ENCODE assay signal across 12 mouse cellular contexts in the genomic region with DNA sequence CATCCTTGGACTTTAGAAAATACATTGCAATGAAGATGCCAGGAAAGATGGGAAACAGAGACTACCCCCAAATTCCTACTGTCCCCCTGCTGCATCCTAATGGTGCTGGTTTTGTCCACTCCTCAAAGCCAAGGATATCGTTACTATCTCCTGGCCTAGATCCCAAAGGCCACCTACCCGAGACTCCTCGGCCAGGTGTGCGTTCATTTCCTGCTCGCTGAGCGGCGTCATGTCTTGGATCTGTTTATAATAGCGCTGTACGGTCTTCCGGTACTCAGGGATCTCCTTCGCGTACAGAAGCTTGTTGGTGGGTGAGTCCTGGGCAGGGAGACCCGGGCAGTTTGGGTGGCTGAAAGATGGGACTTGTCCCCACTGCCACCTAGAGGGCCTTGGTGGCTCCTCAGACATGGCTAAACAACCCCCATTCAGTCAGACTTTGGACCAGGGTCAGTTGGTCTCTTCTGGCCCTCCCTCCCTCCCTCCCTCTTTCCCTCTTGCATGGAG. TPM values are rescaled to one million over a fixed set of nuclear protein-coding genes. Genes with fewer than 3 reads are reported as not detected.
DNase-seq lines count a peak whose midpoint lies in the region; ATAC-seq and TF ChIP-seq lines count a peak whose summit lies in the region.
"Had no signal": no experiment of that assay in that cellular context is flagged by ENCODE, and none has a peak within 500 bp of the region (broad histone marks: within the 10 kb centered on the region; RNA-seq: fewer than 3 reads in every experiment).

No protein-coding gene starts in this region.

- H3K4me2 ChIP-seq in heart, embryonic 15.5 days = no peak overlapping the region
- peak overlapping the region; percentile 22; the same call in 1 of the 2 replicates for H3K4me2 ChIP-seq in lung, embryonic 15.5 days
- no peak overlapping the region for H3K4me2 ChIP-seq in forebrain, embryonic 13.5 days
- H3K4me2 ChIP-seq: liver, embryonic 12.5 days; midbrain, embryonic 12.5 days had no signal

- H3K4me1 ChIP-seq in heart, embryonic 15.5 days (replicated peaks) = peaks cover 59% of the 10 kb centered on the region
- H3K4me1 ChIP-seq in lung, embryonic 15.5 days = peaks cover 63% of the 10 kb centered on the region
- peaks cover 26% of the 10 kb centered on the region for H3K4me1 ChIP-seq in forebrain, embryonic 13.5 days
- H3K4me1 ChIP-seq in small intestine, adult 2 months (ENCODE audit: control insufficient read depth, insufficient read depth, insufficient read length, low read length) = peaks cover 16% of the 10 kb centered on the region

- no peak for DNase-seq in heart, postnatal 4 days
- DNase-seq in lung, postnatal 10 days = no peak
- DNase-seq in ovary, postnatal 14 days (ENCODE audit: low spot score) = no peak
- no peak for DNase-seq in layer of hippocampus, postnatal 14 days (ENCODE audit: low spot score in 2 of 2)
- DNase-seq: layer of hippocampus, postnatal 36 days had no signal

- ATAC-seq in heart, embryonic 15.5 days (replicated peaks; ENCODE audit: insufficient number of reproducible peaks, insufficient read depth, low FRiP score, low read depth) = no peak
- ATAC-seq in lung, embryonic 15.5 days (ENCODE audit: borderline replicate concordance, extremely low read depth, low FRiP score, low TSS enrichment) = no peak
- 0 out of 2 replicates have a peak, but pooled peaks have one; percentile 1 for ATAC-seq in forebrain, embryonic 13.5 days
- ATAC-seq: liver, embryonic 12.5 days had no signal

- no peak overlapping the region for H3K9ac ChIP-seq in heart, embryonic 15.5 days
- H3K9ac ChIP-seq in lung, embryonic 15.5 days = no peak overlapping the region
- no peak overlapping the region for H3K9ac ChIP-seq in forebrain, embryonic 13.5 days
- H3K9ac ChIP-seq: liver, embryonic 12.5 days; midbrain, embryonic 12.5 days had no signal

- H3K27ac ChIP-seq in heart, embryonic 15.5 days = peak overlapping the region; percentile 81
- peak overlapping the region; percentile 91 for H3K27ac ChIP-seq in lung, embryonic 15.5 days
- peak overlapping the region; percentile 78 for H3K27ac ChIP-seq in forebrain, embryonic 13.5 days
- H3K27ac ChIP-seq in small intestine, adult 2 months (ENCODE audit: insufficient read depth, low read depth, low read length) = no peak overlapping the region
- H3K27ac ChIP-seq: liver, embryonic 12.5 days; midbrain, embryonic 12.5 days had no signal

- 80% methylated on average over 13 of the region's 13 CpGs for WGBS in heart, embryonic 15.5 days
- 36% methylated on average over 13 of the region's 13 CpGs for WGBS in lung, embryonic 15.5 days
- WGBS in forebrain, embryonic 13.5 days = 87% methylated on average over 13 of the region's 13 CpGs
- 22% methylated on average over 13 of the region's 13 CpGs for WGBS in small intestine, adult 2 months

- no peaks in the 10 kb centered on the region; the same call in 1 of the 2 replicates for H3K36me3 ChIP-seq in heart, embryonic 15.5 days
- peaks cover 40% of the 10 kb centered on the region for H3K36me3 ChIP-seq in lung, embryonic 15.5 days
- no peaks in the 10 kb centered on the region for H3K36me3 ChIP-seq in forebrain, embryonic 13.5 days (ENCODE audit: poor library complexity, severe bottlenecking)
- H3K36me3 ChIP-seq in small intestine, adult 2 months (ENCODE audit: control insufficient read depth, insufficient read depth, low read length) = no peaks in the 10 kb centered on the region
- H3K36me3 ChIP-seq: midbrain, embryonic 12.5 days had no signal

- H3K4me3 ChIP-seq in heart, embryonic 15.5 days = no peak overlapping the region
- no peak overlapping the region for H3K4me3 ChIP-seq in lung, embryonic 15.5 days
- H3K4me3 ChIP-seq in forebrain, embryonic 13.5 days = no peak overlapping the region
- peak overlapping the region; percentile 25 for H3K4me3 ChIP-seq in small intestine, adult 2 months (ENCODE audit: low read depth, low read length)
- H3K4me3 ChIP-seq: liver, embryonic 12.5 days; midbrain, embryonic 12.5 days had no signal

- no peaks in the 10 kb centered on the region for H3K27me3 ChIP-seq in heart, embryonic 15.5 days
- H3K27me3 ChIP-seq in lung, embryonic 15.5 days = no peaks in the 10 kb centered on the region
- no peaks in the 10 kb centered on the region for H3K27me3 ChIP-seq in forebrain, embryonic 13.5 days
- H3K27me3 ChIP-seq in small intestine, adult 2 months (ENCODE audit: control insufficient read depth, insufficient read depth, low read length) = no peaks in the 10 kb centered on the region
- H3K27me3 ChIP-seq: liver, embryonic 12.5 days; midbrain, embryonic 12.5 days had no signal

- TF ChIP-seq CTCF in small intestine, adult 2 months (IDR thresholded peaks at IDR 0.05; ENCODE audit: extremely low read depth, insufficient read length, insufficient replicate concordance, low read depth, low read length) = no peak

- TF ChIP-seq POLR2A in small intestine, adult 2 months (IDR thresholded peaks at IDR 0.05; ENCODE audit: low read depth, low read length) = no peak

- no peaks in the 10 kb centered on the region for H3K9me3 ChIP-seq in heart, embryonic 15.5 days (replicated peaks)
- no peaks in the 10 kb centered on the region for H3K9me3 ChIP-seq in lung, embryonic 15.5 days
- H3K9me3 ChIP-seq in forebrain, embryonic 13.5 days (replicated peaks) = no peaks in the 10 kb centered on the region
- H3K9me3 ChIP-seq: liver, embryonic 12.5 days; midbrain, embryonic 12.5 days had no signal

RNA-seq across cellular contexts. Expression of gene H1foo, which starts 11.7 kb away (rescaled TPM):
- polyA plus RNA-seq in heart, embryonic 15.5 days (2015; fragmentation: Nextera tagmentation; extraction: Ambion mirVana) = not detected in 2 replicates
- total RNA-seq in heart, postnatal 4 days (2021) = not detected
- not detected in 2 replicates for polyA plus RNA-seq in lung, embryonic 15.5 days (2015; fragmentation: Nextera tagmentation; extraction: Ambion mirVana)
- not detected in 2 replicates for polyA plus RNA-seq in forebrain, embryonic 13.5 days (2015; fragmentation: Nextera tagmentation; extraction: Ambion mirVana)
- not detected in 2 replicates for polyA plus RNA-seq in small intestine, adult 2 months (2012; rRNA removed)
- total RNA-seq in layer of hippocampus, postnatal 14 days (2021) = not detected
- total RNA-seq: layer of hippocampus, postnatal 36 days had no signal
- polyA plus RNA-seq: liver, embryonic 12.5 days; midbrain, embryonic 12.5 days; urinary bladder, adult 2 months had no signal

RNA-seq across cellular contexts. Expression of gene Rho, which starts 24.9 kb away (rescaled TPM):
- polyA plus RNA-seq in heart, embryonic 15.5 days (2015; fragmentation: Nextera tagmentation; extraction: Ambion mirVana) = not detected in 2 replicates
- total RNA-seq in heart, postnatal 4 days (2021) = under 1 TPM; 0.24 to 0.34 TPM
- polyA plus RNA-seq in lung, embryonic 15.5 days (2015; fragmentation: Nextera tagmentation; extraction: Ambion mirVana) = 0.20 and 0.35 TPM in 2 replicates
- 0.10 and 0.17 TPM in 2 replicates for polyA plus RNA-seq in forebrain, embryonic 13.5 days (2015; fragmentation: Nextera tagmentation; extraction: Ambion mirVana)
- 0.27 and 0.35 TPM in 2 replicates for polyA plus RNA-seq in small intestine, adult 2 months (2012; rRNA removed)
- total RNA-seq in layer of hippocampus, postnatal 14 days (2021) = under 1 TPM; 0.41 to 0.48 TPM
- polyA plus RNA-seq: liver, embryonic 12.5 days; midbrain, embryonic 12.5 days had no signal

RNA-seq across cellular contexts. Expression of gene Plxnd1, which starts 38.3 kb away (rescaled TPM):
- 38.6 and 53.4 TPM in 2 replicates for polyA plus RNA-seq in heart, embryonic 15.5 days (2015; fragmentation: Nextera tagmentation; extraction: Ambion mirVana)
- total RNA-seq in heart, postnatal 4 days (2021) = 100 to 1,000 TPM; 191 to 208 TPM
- 49.2 and 53.5 TPM in 2 replicates for polyA plus RNA-seq in lung, embryonic 15.5 days (2015; fragmentation: Nextera tagmentation; extraction: Ambion mirVana)
- 14.3 and 19.7 TPM in 2 replicates for polyA plus RNA-seq in forebrain, embryonic 13.5 days (2015; fragmentation: Nextera tagmentation; extraction: Ambion mirVana)
- 26.2 TPM in 2 replicates for polyA plus RNA-seq in small intestine, adult 2 months (2012; rRNA removed)
- 10 to 100 TPM; 40.9 to 47.9 TPM for total RNA-seq in layer of hippocampus, postnatal 14 days (2021)
